Mouse (Mus musculus): ENCODE data around the gene Prrc2a.

- TF ChIP-seq POLR2A (IDR thresholded peaks at IDR 0.05; ENCODE audit: borderline replicate concordance, extremely low read depth, insufficient read depth, insufficient read length, poor library complexity, severe bottlenecking) (no peak), CTCF (IDR thresholded peaks at IDR 0.05; ENCODE audit: borderline replicate concordance, extremely low read depth, insufficient read depth, insufficient read length) (no peak)
Measured at GRCm38 (mm10) chr17:35202442-35202841, 37.7 kb upstream of the Prrc2a start.
